Comparison of ENCODE assay signal across 8 mouse cellular contexts in genomic region chr11:32137719-32138613, GRCm38 (mm10).
DNase-seq lines count a peak whose midpoint lies in the region; ATAC-seq and TF ChIP-seq lines count a peak whose summit lies in the region.

No protein-coding gene starts in this region.

- H3K27ac ChIP-seq in heart, embryonic 11.5 days (ENCODE audit: low read depth, low read length), result no peak overlapping the region
- no peak overlapping the region for H3K27ac ChIP-seq in heart, adult 2 months
- no peak overlapping the region for H3K27ac ChIP-seq in forebrain, embryonic 11.5 days (ENCODE audit: low read depth, low read length)
- H3K27ac ChIP-seq in kidney, embryonic 15.5 days, result peak overlapping the region; percentile 51; the same call in 1 of the 2 replicates
- H3K27ac ChIP-seq in midbrain, embryonic 15.5 days, result peak overlapping the region; percentile 76

- no peak overlapping the region for H3K9ac ChIP-seq in heart, embryonic 11.5 days (ENCODE audit: low read depth, low read length)
- H3K9ac ChIP-seq in heart, adult 2 months (ENCODE audit: low read depth, low read length), result no peak overlapping the region
- no peak overlapping the region for H3K9ac ChIP-seq in forebrain, embryonic 11.5 days (ENCODE audit: low read length)
- H3K9ac ChIP-seq in kidney, embryonic 15.5 days, result no peak overlapping the region
- H3K9ac ChIP-seq in midbrain, embryonic 15.5 days, result no peak overlapping the region

- no peak for TF ChIP-seq CTCF in heart, adult 2 months (IDR thresholded peaks at IDR 0.05)

- H3K4me3 ChIP-seq in heart, embryonic 11.5 days (ENCODE audit: low read depth, low read length), result no peak overlapping the region
- no peak overlapping the region for H3K4me3 ChIP-seq in heart, adult 2 months
- no peak overlapping the region for H3K4me3 ChIP-seq in forebrain, embryonic 11.5 days (ENCODE audit: low read depth, low read length)
- H3K4me3 ChIP-seq in kidney, embryonic 15.5 days (replicated peaks), result no peak overlapping the region
- H3K4me3 ChIP-seq in midbrain, embryonic 15.5 days, result no peak overlapping the region

- no peak for TF ChIP-seq EP300 in heart, adult 2 months (IDR thresholded peaks at IDR 0.05; ENCODE audit: insufficient read depth, low read depth, low read length)

- ATAC-seq in heart, embryonic 11.5 days (replicated peaks; ENCODE audit: insufficient number of reproducible peaks, low FRiP score, low TSS enrichment), result no peak
- no peak; the same call in 1 of the 2 replicates for ATAC-seq in forebrain, embryonic 11.5 days (replicated peaks; ENCODE audit: low FRiP score)
- ATAC-seq in kidney, embryonic 15.5 days (replicated peaks; ENCODE audit: low FRiP score), result peak; percentile 50; the same call in 1 of the 2 replicates
- peak; percentile 53 for ATAC-seq in midbrain, embryonic 15.5 days (replicated peaks)

- TF ChIP-seq POLR2A in heart, adult 2 months (IDR thresholded peaks at IDR 0.05; ENCODE audit: insufficient read depth, low read depth, low read length), result no peak

- 27% methylated on average over 15 of the region's 15 CpGs for WGBS in heart, embryonic 11.5 days (ENCODE audit: insufficient replicate concordance)
- 36% methylated on average over 15 of the region's 15 CpGs for WGBS in heart, adult 2 months
- WGBS in forebrain, embryonic 11.5 days, result 38% methylated on average over 15 of the region's 15 CpGs
- 33% methylated on average over 15 of the region's 15 CpGs for WGBS in kidney, embryonic 15.5 days
- WGBS in midbrain, embryonic 15.5 days, result 19% methylated on average over 15 of the region's 15 CpGs

- no peaks in the 10 kb centered on the region for H3K4me1 ChIP-seq in heart, embryonic 11.5 days (ENCODE audit: control insufficient read depth, insufficient read depth, low read length)
- no peaks in the 10 kb centered on the region for H3K4me1 ChIP-seq in heart, adult 2 months (ENCODE audit: control insufficient read depth, insufficient read depth, low read length)
- peaks cover 12% of the 10 kb centered on the region for H3K4me1 ChIP-seq in forebrain, embryonic 11.5 days (replicated peaks; ENCODE audit: control insufficient read depth, insufficient read depth, low read length)
- peaks cover 13% of the 10 kb centered on the region for H3K4me1 ChIP-seq in kidney, embryonic 15.5 days
- H3K4me1 ChIP-seq in midbrain, embryonic 15.5 days, result peaks cover 31% of the 10 kb centered on the region

- DNase-seq in heart, adult 2 months, result no peak
- DNase-seq in forebrain, embryonic 11.5 days (ENCODE audit: low spot score), result peak; percentile 50
- DNase-seq in right cerebral cortex, postnatal 36 days (ENCODE audit: low spot score in 2 of 2), result no peak
- DNase-seq in spleen, postnatal 36 days (ENCODE audit: low spot score in 2 of 2), result no peak
- no peak for DNase-seq in layer of hippocampus, adult 9-11 months

- peaks cover 9% of the 10 kb centered on the region; the same call in 1 of the 2 replicates for H3K27me3 ChIP-seq in heart, embryonic 11.5 days (ENCODE audit: control insufficient read depth, insufficient read depth, low read length)
- H3K27me3 ChIP-seq in heart, adult 2 months (ENCODE audit: control insufficient read depth, insufficient read depth, low read length), result no peaks in the 10 kb centered on the region
- no peaks in the 10 kb centered on the region for H3K27me3 ChIP-seq in forebrain, embryonic 11.5 days (ENCODE audit: control insufficient read depth, insufficient read depth, low read length)
- H3K27me3 ChIP-seq in kidney, embryonic 15.5 days, result no peaks in the 10 kb centered on the region
- no peaks in the 10 kb centered on the region for H3K27me3 ChIP-seq in midbrain, embryonic 15.5 days (replicated peaks)

- intact Hi-C loops in heart, adult 2 months (cut with DNase I), result loop anchor here (10.0 kb wide), 2 partner anchors 133 to 463 kb away; partner anchors contain the start of genes Bod1 and Nsg2

- H3K9me3 ChIP-seq in heart, embryonic 11.5 days (replicated peaks; ENCODE audit: control insufficient read depth, low read length), result no peaks in the 10 kb centered on the region
- no peaks in the 10 kb centered on the region for H3K9me3 ChIP-seq in forebrain, embryonic 11.5 days (ENCODE audit: control insufficient read depth, low read length)
- H3K9me3 ChIP-seq in kidney, embryonic 15.5 days (replicated peaks), result no peaks in the 10 kb centered on the region
- no peaks in the 10 kb centered on the region for H3K9me3 ChIP-seq in midbrain, embryonic 15.5 days

- no peaks in the 10 kb centered on the region for H3K79me2 ChIP-seq in heart, adult 2 months (replicated peaks; ENCODE audit: control insufficient read depth, insufficient read depth, low read length)

- H3K4me2 ChIP-seq in heart, embryonic 11.5 days, result peak overlapping the region; percentile 11; the same call in 1 of the 2 replicates
- H3K4me2 ChIP-seq in forebrain, embryonic 11.5 days (ENCODE audit: low read depth, low read length, severe bottlenecking), result no peak overlapping the region
- peak overlapping the region; percentile 38 for H3K4me2 ChIP-seq in kidney, embryonic 15.5 days
- H3K4me2 ChIP-seq in midbrain, embryonic 15.5 days, result peak overlapping the region; percentile 13; the same call in 1 of the 2 replicates

- H3K36me3 ChIP-seq in heart, embryonic 11.5 days (ENCODE audit: control insufficient read depth, insufficient read depth, low read length), result no peaks in the 10 kb centered on the region
- H3K36me3 ChIP-seq in heart, adult 2 months (ENCODE audit: control insufficient read depth, insufficient read depth, low read length), result no peaks in the 10 kb centered on the region
- no peaks in the 10 kb centered on the region for H3K36me3 ChIP-seq in forebrain, embryonic 11.5 days (ENCODE audit: control insufficient read depth, insufficient read depth, low read length)
- H3K36me3 ChIP-seq in kidney, embryonic 15.5 days, result no peaks in the 10 kb centered on the region
- no peaks in the 10 kb centered on the region for H3K36me3 ChIP-seq in midbrain, embryonic 15.5 days (replicated peaks)

Comparison
In these comparisons a context has a peak if more than half of its experiments do, and no peak if none do; other contexts are left out.
1. ATAC-seq: peak in kidney, embryonic 15.5 days (single experiment) and midbrain, embryonic 15.5 days (single experiment); none in heart, embryonic 11.5 days (single experiment) and forebrain, embryonic 11.5 days (single experiment).
2. H3K27ac ChIP-seq: peak in kidney, embryonic 15.5 days (single experiment) and midbrain, embryonic 15.5 days (single experiment); none in heart, embryonic 11.5 days (single experiment), heart, adult 2 months (single experiment) and forebrain, embryonic 11.5 days (single experiment).